Mouse (Mus musculus) ES-E14 (cell line): ENCODE results near the gene Plce1.

Experiments used
- CHD2 ChIP-seq: IDR thresholded peaks from 2 replicates; pipeline ENCODE4 v1.6.1; 2014; ENCODE audit warnings: mild to moderate bottlenecking, low read depth, low read length, inconsistent platforms
- MAFK ChIP-seq: IDR thresholded peaks from 2 replicates; pipeline ENCODE4 v1.6.1; 2014; ENCODE audit warnings: mild to moderate bottlenecking, low read depth, low read length, inconsistent platforms; ENCODE audit not compliant: insufficient read depth

DNA sequence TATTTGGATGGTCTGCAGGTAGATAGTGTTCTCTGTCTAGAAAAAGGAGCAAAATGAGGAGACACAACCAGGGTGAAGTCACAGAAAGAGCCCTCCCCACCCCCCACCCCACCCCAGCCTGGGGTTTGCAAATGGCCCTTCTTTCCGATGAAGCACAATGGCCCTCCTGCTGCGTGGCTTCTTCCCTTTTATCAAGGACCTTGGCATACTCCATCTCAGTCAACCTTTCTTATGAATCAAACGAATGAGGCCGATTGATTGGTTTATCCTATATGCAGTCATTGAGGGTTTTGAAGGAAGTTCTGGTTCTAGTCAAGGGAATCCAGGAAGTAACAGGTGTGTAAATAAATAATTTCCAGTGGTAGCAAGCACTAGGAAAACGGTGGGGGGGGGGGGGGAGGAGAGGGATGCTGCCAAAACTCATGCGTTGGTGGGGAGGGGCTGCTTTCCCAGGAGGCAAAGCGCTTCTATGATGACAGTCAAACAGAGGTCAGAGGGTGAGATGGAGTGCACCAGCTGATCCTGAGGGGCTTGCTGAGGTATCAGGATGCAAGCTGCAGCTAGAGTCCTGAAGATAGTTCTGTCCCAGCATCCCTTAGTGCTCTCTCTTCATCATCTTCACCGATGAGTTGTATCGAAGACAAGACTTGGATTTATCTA is 27.2 kb downstream of the Plce1 start:
- TF ChIP-seq CHD2 (no peak), MAFK (no peak)
